Mouse (Mus musculus) small intestine, adult 2 months (tissue): ENCODE measurements at regions not wholly inside any gene's neighbourhood (a gene's known extent, or its start where the extent isn't known, plus 50 kb on each side); places are given as distances from the start of the nearest gene placed in this dataset.

Experiments used
- CTCF ChIP-seq: fragments of 200-500 bp; IDR thresholded peaks from 2 replicates; pipeline ENCODE4 v1.5.1; 2012; ENCODE audit warnings: low read depth, mild to moderate bottlenecking, control low read depth, inconsistent platforms, low read length, moderate library complexity, mixed read lengths; ENCODE audit not compliant: insufficient replicate concordance, insufficient read length; ENCODE audit errors: extremely low read depth
- POLR2A ChIP-seq: fragments of 200-500 bp; IDR thresholded peaks from 2 replicates; pipeline ENCODE4 v1.6.1; 2012; ENCODE audit warnings: low read depth, mild to moderate bottlenecking, control low read depth, inconsistent platforms, low read length, moderate library complexity

GRCm38 (mm10) chr7:36913304-36913703 lies 215.4 kb downstream of the Tshz3 start:
- TF ChIP-seq POLR2A: no peak
- TF ChIP-seq CTCF: no peak
